11 mouse cellular contexts compared by ENCODE assay signal in genomic region chr11:11835361-11835760, GRCm38 (mm10). TPM values are rescaled to one million over a fixed set of nuclear protein-coding genes. Genes with fewer than 3 reads are reported as not detected.
DNase-seq lines count a peak whose midpoint lies in the region; ATAC-seq and TF ChIP-seq lines count a peak whose summit lies in the region.
"Had no signal": no experiment of that assay in that cellular context is flagged by ENCODE, and none has a peak within 500 bp of the region (broad histone marks: within the 10 kb centered on the region; RNA-seq: fewer than 3 reads in every experiment).

No protein-coding gene starts in this region.

- no peak overlapping the region for H3K9ac ChIP-seq in heart, adult 2 months (ENCODE audit: low read depth, low read length)
- H3K9ac ChIP-seq in stomach, embryonic 14.5 days (replicated peaks; ENCODE audit: low read depth, low read length) = no peak overlapping the region
- H3K9ac ChIP-seq in stomach, postnatal 0 days (ENCODE audit: low read length) = no peak overlapping the region
- no peak overlapping the region for H3K9ac ChIP-seq in liver, adult 2 months (ENCODE audit: low read depth, low read length)
- H3K9ac ChIP-seq in neural tube, embryonic 15.5 days (replicated peaks) = no peak overlapping the region

- no peak for ATAC-seq in stomach, embryonic 14.5 days (ENCODE audit: insufficient number of reproducible peaks, insufficient read depth, low FRiP score, low read depth)
- no peak for ATAC-seq in stomach, postnatal 0 days (ENCODE audit: low FRiP score, low TSS enrichment)
- ATAC-seq in neural tube, embryonic 15.5 days (ENCODE audit: low FRiP score) = no peak
- ATAC-seq: hindbrain, postnatal 0 days had no signal

- H3K27ac ChIP-seq in heart, embryonic 10.5 days = peak overlapping the region; percentile 98
- no peak overlapping the region for H3K27ac ChIP-seq in heart, adult 2 months
- H3K27ac ChIP-seq in stomach, embryonic 14.5 days (ENCODE audit: low read length) = peak overlapping the region; percentile 80; the same call in 1 of the 2 replicates
- no peak overlapping the region for H3K27ac ChIP-seq in stomach, postnatal 0 days (replicated peaks)
- H3K27ac ChIP-seq in liver, adult 2 months (replicated peaks; ENCODE audit: insufficient read depth, low read depth, low read length) = peak overlapping the region; percentile 57
- no peak overlapping the region for H3K27ac ChIP-seq in neural tube, embryonic 15.5 days (replicated peaks)
- H3K27ac ChIP-seq: hindbrain, postnatal 0 days had no signal

- H3K9me3 ChIP-seq in heart, embryonic 10.5 days = no peaks in the 10 kb centered on the region
- H3K9me3 ChIP-seq in stomach, embryonic 14.5 days (ENCODE audit: control insufficient read depth, low read depth, low read length) = no peaks in the 10 kb centered on the region
- H3K9me3 ChIP-seq in stomach, postnatal 0 days (ENCODE audit: control insufficient read depth, low read length) = no peaks in the 10 kb centered on the region
- no peaks in the 10 kb centered on the region for H3K9me3 ChIP-seq in neural tube, embryonic 15.5 days (replicated peaks)

- peaks cover 80% of the 10 kb centered on the region for H3K4me1 ChIP-seq in heart, embryonic 10.5 days
- peaks cover 4% of the 10 kb centered on the region for H3K4me1 ChIP-seq in heart, adult 2 months (ENCODE audit: control insufficient read depth, insufficient read depth, low read length)
- peaks cover 53% of the 10 kb centered on the region for H3K4me1 ChIP-seq in stomach, embryonic 14.5 days (ENCODE audit: control insufficient read depth, insufficient read depth, low read length)
- H3K4me1 ChIP-seq in stomach, postnatal 0 days (replicated peaks; ENCODE audit: control insufficient read depth, insufficient read depth) = peaks cover 3% of the 10 kb centered on the region
- peaks cover 23% of the 10 kb centered on the region for H3K4me1 ChIP-seq in liver, adult 2 months (ENCODE audit: control insufficient read depth, insufficient read depth, low read length)
- peaks cover 32% of the 10 kb centered on the region for H3K4me1 ChIP-seq in neural tube, embryonic 15.5 days

- H3K4me2 ChIP-seq in stomach, embryonic 14.5 days (replicated peaks; ENCODE audit: low read depth, low read length) = no peak overlapping the region
- no peak overlapping the region for H3K4me2 ChIP-seq in stomach, postnatal 0 days (replicated peaks; ENCODE audit: low read depth)
- H3K4me2 ChIP-seq in neural tube, embryonic 15.5 days = no peak overlapping the region

- intact Hi-C loops in heart, adult 2 months (cut with DNase I) = no loop called here

- TF ChIP-seq EP300 in heart, adult 2 months (IDR thresholded peaks at IDR 0.05; ENCODE audit: insufficient read depth, low read depth, low read length) = no peak
- no peak for TF ChIP-seq EP300 in stomach, postnatal 0 days (optimal IDR thresholded peaks at IDR 0.05)

- no peaks in the 10 kb centered on the region for H3K79me2 ChIP-seq in heart, adult 2 months (replicated peaks; ENCODE audit: control insufficient read depth, insufficient read depth, low read length)
- H3K79me2 ChIP-seq in liver, adult 2 months (ENCODE audit: control insufficient read depth, insufficient read depth, low read length) = no peaks in the 10 kb centered on the region

- no peak for TF ChIP-seq POLR2A in heart, adult 2 months (IDR thresholded peaks at IDR 0.05; ENCODE audit: insufficient read depth, low read depth, low read length)
- no peak for TF ChIP-seq POLR2A in liver, adult 2 months (IDR thresholded peaks at IDR 0.05; ENCODE audit: extremely low read depth, insufficient read depth, low read length)

- H3K4me3 ChIP-seq in heart, embryonic 10.5 days = no peak overlapping the region
- no peak overlapping the region for H3K4me3 ChIP-seq in heart, adult 2 months
- H3K4me3 ChIP-seq in stomach, embryonic 14.5 days (ENCODE audit: low read depth, low read length) = no peak overlapping the region
- no peak overlapping the region for H3K4me3 ChIP-seq in stomach, postnatal 0 days (ENCODE audit: low read depth, low read length)
- H3K4me3 ChIP-seq in liver, adult 2 months (ENCODE audit: insufficient read depth, low read depth, low read length) = no peak overlapping the region
- H3K4me3 ChIP-seq in neural tube, embryonic 15.5 days (replicated peaks) = no peak overlapping the region

- H3K36me3 ChIP-seq in heart, embryonic 10.5 days = no peaks in the 10 kb centered on the region
- peaks cover 5% of the 10 kb centered on the region; the same call in 1 of the 2 replicates for H3K36me3 ChIP-seq in heart, adult 2 months (ENCODE audit: control insufficient read depth, insufficient read depth, low read length)
- no peaks in the 10 kb centered on the region for H3K36me3 ChIP-seq in stomach, embryonic 14.5 days (ENCODE audit: control insufficient read depth, insufficient read depth, low read length)
- no peaks in the 10 kb centered on the region for H3K36me3 ChIP-seq in stomach, postnatal 0 days (ENCODE audit: control insufficient read depth, insufficient read depth, low read length)
- H3K36me3 ChIP-seq in liver, adult 2 months (ENCODE audit: control insufficient read depth, insufficient read depth, low read length) = peaks cover 37% of the 10 kb centered on the region
- H3K36me3 ChIP-seq in neural tube, embryonic 15.5 days = no peaks in the 10 kb centered on the region

- no peak for TF ChIP-seq CTCF in heart, adult 2 months (IDR thresholded peaks at IDR 0.05)
- no peak for TF ChIP-seq CTCF in stomach, postnatal 0 days (IDR thresholded peaks at IDR 0.05; ENCODE audit: low read depth)
- no peak for TF ChIP-seq CTCF in liver, adult 2 months (IDR thresholded peaks at IDR 0.05; ENCODE audit: low read depth, low read length)

- no peak for DNase-seq in heart, embryonic 10.5 days (ENCODE audit: low spot score)
- no peak for DNase-seq in heart, adult 2 months
- no peak for DNase-seq in stomach, postnatal 0 days (ENCODE audit: low spot score)
- DNase-seq in liver, adult 2 months (ENCODE audit: extremely low read depth, low read depth, low spot score) = peak; percentile 76
- no peak for DNase-seq in left cerebral cortex, adult 11 months (ENCODE audit: low spot score)
- DNase-seq in kidney, adult 8-10 months = no peak
- DNase-seq: cerebellum, adult 8-10 months; kidney, postnatal 4 days had no signal

- WGBS in heart, embryonic 10.5 days = 12% methylated on average over 6 of the region's 6 CpGs
- WGBS in heart, adult 2 months = 73% methylated on average over 6 of the region's 6 CpGs
- 33% methylated on average over 6 of the region's 6 CpGs for WGBS in stomach, embryonic 14.5 days
- 41% methylated on average over 6 of the region's 6 CpGs for WGBS in stomach, postnatal 0 days
- WGBS in liver, adult 2 months = 22% methylated on average over 6 of the region's 6 CpGs
- WGBS in neural tube, embryonic 15.5 days = 59% methylated on average over 6 of the region's 6 CpGs

- no peaks in the 10 kb centered on the region for H3K27me3 ChIP-seq in heart, embryonic 10.5 days (ENCODE audit: insufficient read depth, poor library complexity, severe bottlenecking)
- no peaks in the 10 kb centered on the region for H3K27me3 ChIP-seq in heart, adult 2 months (ENCODE audit: control insufficient read depth, insufficient read depth, low read length)
- H3K27me3 ChIP-seq in stomach, embryonic 14.5 days (ENCODE audit: control insufficient read depth, insufficient read depth, low read length) = no peaks in the 10 kb centered on the region
- no peaks in the 10 kb centered on the region for H3K27me3 ChIP-seq in stomach, postnatal 0 days (ENCODE audit: control insufficient read depth, insufficient read depth, low read length)
- H3K27me3 ChIP-seq in liver, adult 2 months (ENCODE audit: control insufficient read depth, insufficient read depth, low read length) = no peaks in the 10 kb centered on the region
- no peaks in the 10 kb centered on the region for H3K27me3 ChIP-seq in neural tube, embryonic 15.5 days (replicated peaks)

RNA-seq across cellular contexts. Expression of gene Fignl1, which starts 26.6 kb away (rescaled TPM):
- 94.9 and 96.4 TPM in 2 replicates for polyA plus RNA-seq in heart, embryonic 10.5 days (2016; fragmentation: Nextera tagmentation; extraction: Ambion mirVana)
- total RNA-seq in heart, adult 2 months (2021) = under 1 TPM; 0.21 to 0.30 TPM
- polyA plus RNA-seq in heart, adult 2 months (2012; rRNA removed) = 0.15 and 1.2 TPM in 2 replicates
- 52.6 and 56.5 TPM in 2 replicates for polyA plus RNA-seq in stomach, embryonic 14.5 days (2014; fragmentation: Nextera tagmentation; extraction: Ambion mirVana)
- polyA plus RNA-seq in stomach, postnatal 0 days (2015; fragmentation: Nextera tagmentation; extraction: Ambion mirVana) = 9.5 and 10.5 TPM in 2 replicates
- total RNA-seq in liver, adult 2 months (2014; rRNA removed) = 0.46 and 1.3 TPM in 2 replicates
- polyA plus RNA-seq in liver, adult 2 months (2012; rRNA removed) = 0.09 and 0.10 TPM in 2 replicates
- polyA plus RNA-seq in neural tube, embryonic 15.5 days (2015; fragmentation: Nextera tagmentation; extraction: Ambion mirVana) = 8.7 and 19.6 TPM in 2 replicates

Comparison
In these comparisons a context has a peak if more than half of its experiments do, and no peak if none do; other contexts are left out.
1. H3K27ac ChIP-seq: peak in heart, embryonic 10.5 days (single experiment), stomach, embryonic 14.5 days (single experiment) and liver, adult 2 months (single experiment); none in heart, adult 2 months (single experiment), stomach, postnatal 0 days (single experiment) and neural tube, embryonic 15.5 days (single experiment).